Mouse (Mus musculus) heart, postnatal 0 days (tissue): ENCODE measurements around the gene Gm10642.

Experiments
- CTCF ChIP-seq: IDR thresholded peaks from 2 replicates; pipeline ENCODE4 v1.5.1; 2016; ENCODE audit warnings: antibody characterized with exemption, control low read depth, low read depth
- EP300 ChIP-seq: IDR thresholded peaks from 2 replicates; pipeline ENCODE4 v1.6.1; 2016; ENCODE audit warnings: antibody characterized with exemption, low read depth

DNA sequence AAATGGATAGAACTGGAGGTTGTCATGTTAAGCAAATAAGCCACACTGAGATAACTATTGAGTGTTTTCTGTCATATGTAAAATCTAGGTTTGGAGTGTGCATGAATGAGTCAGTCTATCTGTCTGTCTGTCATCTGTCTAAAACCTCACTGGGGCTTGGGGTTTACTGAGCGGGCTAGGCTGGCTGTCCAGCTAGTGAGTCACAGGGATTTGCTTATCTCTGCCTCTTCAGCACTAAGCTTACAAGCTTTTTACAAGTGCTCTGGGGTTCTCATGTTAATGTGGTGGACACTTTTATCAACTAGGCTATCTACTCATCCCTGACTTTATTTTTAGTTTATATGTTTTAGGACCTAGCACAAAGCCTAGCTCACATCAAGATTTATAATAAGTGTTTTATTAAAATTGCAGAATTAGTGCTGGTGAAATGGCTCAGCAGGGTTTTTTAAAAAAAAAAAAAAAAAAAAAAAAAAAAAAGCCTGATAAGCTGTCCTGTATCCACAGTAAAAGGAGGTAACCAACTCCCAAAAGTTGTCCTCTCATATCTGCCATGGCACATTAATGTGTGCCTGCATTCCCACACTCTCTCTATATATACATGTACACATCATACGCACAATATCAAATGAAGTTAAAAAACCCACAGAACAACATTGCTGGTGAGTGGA is 32.4 kb downstream of the Gm10642 start:
- TF ChIP-seq CTCF, result no peak
- no peak for TF ChIP-seq EP300
